Mouse (Mus musculus) liver, postnatal 0 days (tissue): Measurements from ENCODE around the gene Eef1a2. TPM values are rescaled to one million over a fixed set of nuclear protein-coding genes. Genes with fewer than 3 reads are reported as not detected.

ENCODE experiments used
- ATAC-seq: fragments of 200-750 bp; cut with Nextera tagmentation; 2 replicates; pipeline ENCODE4 v1.8.0; 2017; ENCODE audit warnings: mild to moderate bottlenecking, moderate library complexity
- DNase-seq: peaks from one replicate; pipeline ENCODE4 v3.0.0-alpha.2; 2016
- H3K27ac ChIP-seq: fragments of 300-500 bp; sonication (generic); 2 replicates; pipeline ENCODE4 v1.5.1; 2014; ENCODE audit warnings: antibody characterized with exemption, moderate library complexity, mild to moderate bottlenecking, low read depth
- H3K27me3 ChIP-seq: fragments of 300-500 bp; sonication (generic); 2 replicates; pipeline ENCODE4 v1.6.1; 2014; ENCODE audit warnings: low read length, control low read depth, mixed read lengths; ENCODE audit not compliant: insufficient read depth
- H3K36me3 ChIP-seq: fragments of 300-500 bp; sonication (generic); replicated peaks from 2 replicates; pipeline ENCODE4 v1.6.1; 2014; ENCODE audit warnings: mild to moderate bottlenecking, control low read depth, low read length, moderate library complexity, mixed read lengths; ENCODE audit not compliant: insufficient read depth
- H3K4me1 ChIP-seq: fragments of 300-500 bp; sonication (generic); 2 replicates; pipeline ENCODE4 v1.6.1; 2014; ENCODE audit warnings: antibody characterized with exemption, mild to moderate bottlenecking, control low read depth; ENCODE audit not compliant: insufficient read depth
- H3K4me2 ChIP-seq: fragments of 300-500 bp; sonication (generic); 2 replicates; pipeline ENCODE4 v1.6.1; 2014; ENCODE audit warnings: low read depth, mild to moderate bottlenecking, low read length, moderate library complexity, mixed read lengths
- H3K4me3 ChIP-seq: fragments of 300-500 bp; sonication (generic); 2 replicates; pipeline ENCODE4 v1.5.1; 2014; ENCODE audit warnings: low read depth, low read length
- H3K9ac ChIP-seq: fragments of 300-500 bp; sonication (generic); replicated peaks from 2 replicates; pipeline ENCODE4 v1.6.1; 2014; ENCODE audit warnings: mild to moderate bottlenecking, moderate library complexity
- H3K9me3 ChIP-seq: fragments of 300-500 bp; sonication (generic); 2 replicates; pipeline ENCODE4 v1.6.1; 2016; ENCODE audit warnings: mild to moderate bottlenecking, control low read depth, low read length, mixed read lengths
- CTCF ChIP-seq: sonication (generic); IDR thresholded peaks from 2 replicates; pipeline ENCODE4 v1.5.1; 2016; ENCODE audit warnings: antibody characterized with exemption, low read depth
- EP300 ChIP-seq: IDR thresholded peaks from 2 replicates; pipeline ENCODE4 v1.6.1; 2016; ENCODE audit warnings: antibody characterized with exemption, low read depth, mild to moderate bottlenecking
- WGBS: fragments of 180-500 bp; shearing (Covaris S2); extraction: QIAGEN DNeasy Blood & Tissue Kit; methylation state at CpG from one replicate; pipeline ENCODE4 v1.1.7; 2014; ENCODE audit not compliant: insufficient replicate concordance; 5-methylcytosine and 5-hydroxymethylcytosine counted together
- polyA plus RNA-seq: library from polyadenylated mRNA; unstranded; fragments of >200 nt; fragmentation: Nextera tagmentation; extraction: Ambion mirVana; gene quantifications from 2 replicates; pipeline ENCODE4 v1.2.1, GENCODE M21; 2015

The Eef1a2 gene
- 0.05 TPM in 1 of 2 replicates, not detected in the other for polyA plus RNA-seq

DNA sequence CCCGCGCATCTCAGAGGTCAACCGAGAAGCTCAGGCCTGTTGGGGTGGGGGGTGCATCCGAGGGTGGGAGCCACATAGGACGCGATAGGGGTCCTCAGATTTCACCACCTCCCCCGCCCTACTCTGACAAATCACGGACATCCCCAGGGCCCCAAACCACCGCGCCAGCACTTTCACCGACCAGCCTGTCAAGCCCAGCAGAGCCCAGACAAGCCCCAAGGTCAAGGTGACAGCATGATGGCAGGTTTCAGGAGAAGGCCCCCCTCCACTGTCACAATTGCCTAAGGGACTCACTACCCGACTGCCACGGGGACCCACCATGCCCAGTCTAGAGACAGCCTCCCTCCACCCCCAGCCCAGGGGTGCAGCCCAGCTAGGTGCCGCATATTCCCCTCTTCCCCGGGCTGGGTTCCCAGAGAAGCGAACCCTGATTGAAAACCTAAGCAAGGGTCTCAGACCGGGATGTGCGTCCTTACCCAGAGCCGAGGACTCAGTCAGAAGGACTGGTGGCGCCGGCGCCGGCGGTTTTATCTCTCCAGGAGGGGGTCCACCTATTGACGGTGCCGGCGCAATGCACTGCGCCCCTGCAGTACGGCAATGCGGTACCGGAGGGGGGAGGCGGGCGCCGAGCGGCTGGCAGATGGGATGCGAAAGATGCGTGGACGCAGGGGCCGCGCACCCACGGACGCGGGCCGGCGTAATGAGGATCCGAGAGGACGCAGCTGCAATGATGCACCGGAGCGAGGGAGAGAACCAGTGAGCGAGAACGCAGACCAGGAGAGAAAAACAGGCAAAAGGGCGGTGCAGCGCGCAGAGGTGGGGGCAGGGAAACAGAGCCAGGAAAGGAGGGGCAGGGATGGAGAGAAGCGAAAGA, at the start of gene Eef1a2:
TSS of gene Eef1a2 (minus strand) at position 767 of the 874 bp plus-strand sequence.
- H3K27me3 ChIP-seq, result peaks cover 28% of the 10 kb centered on the region
- no peaks in the 10 kb centered on the region for H3K4me1 ChIP-seq
- WGBS, result 7% methylated on average over 54 of the region's 55 CpGs
- H3K4me2 ChIP-seq, result no peak within 1 kb of the TSS
- no peak within 1 kb of the TSS for H3K9ac ChIP-seq
- ATAC-seq (no peak), DNase-seq (no peak)
- no peak for TF ChIP-seq CTCF
- TF ChIP-seq EP300, result no peak
- no peak within 1 kb of the TSS for H3K4me3 ChIP-seq
- no peak within 1 kb of the TSS for H3K27ac ChIP-seq
- no peaks in the 10 kb centered on the region for H3K9me3 ChIP-seq
- no peaks in the 10 kb centered on the region for H3K36me3 ChIP-seq

DNA sequence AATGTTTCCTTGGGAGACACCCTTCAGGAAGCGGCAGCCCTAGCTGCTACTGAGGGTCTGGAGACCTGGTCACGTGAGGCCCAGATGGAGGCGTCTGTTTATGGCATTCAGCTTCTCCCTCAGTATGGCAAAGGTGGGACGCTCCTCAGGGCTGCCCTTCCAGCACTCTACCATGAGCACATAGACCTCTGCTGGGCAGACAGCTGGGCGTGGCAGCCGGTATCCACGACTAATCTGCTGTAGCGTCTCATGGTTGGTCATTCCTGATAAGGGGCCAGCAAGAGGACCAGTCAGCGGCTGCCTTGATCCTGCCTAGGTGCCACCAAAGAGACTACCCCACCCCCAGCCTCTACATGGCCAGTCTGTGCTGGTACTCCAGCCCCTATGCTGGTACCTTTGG, 49.3 kb upstream of the Eef1a2 start:
- Histone ChIP-seq H3K27me3 (peaks cover 5% of the 10 kb centered on the region; the same call in 1 of the 2 replicates), H3K4me1 (peaks cover 16% of the 10 kb centered on the region), H3K27ac (no peak overlapping the region; the same call in 1 of the 2 replicates), H3K4me3 (no peak overlapping the region), H3K9me3 (no peaks in the 10 kb centered on the region), H3K36me3 (no peaks in the 10 kb centered on the region), H3K9ac (no peak overlapping the region; the same call in 1 of the 2 replicates), H3K4me2 (peak overlapping the region; percentile 65)
- 57% methylated on average over 9 of the region's 9 CpGs for WGBS
- TF ChIP-seq EP300, result no peak
- DNase-seq (peak; percentile 47), ATAC-seq (peak; percentile 81)

DNA sequence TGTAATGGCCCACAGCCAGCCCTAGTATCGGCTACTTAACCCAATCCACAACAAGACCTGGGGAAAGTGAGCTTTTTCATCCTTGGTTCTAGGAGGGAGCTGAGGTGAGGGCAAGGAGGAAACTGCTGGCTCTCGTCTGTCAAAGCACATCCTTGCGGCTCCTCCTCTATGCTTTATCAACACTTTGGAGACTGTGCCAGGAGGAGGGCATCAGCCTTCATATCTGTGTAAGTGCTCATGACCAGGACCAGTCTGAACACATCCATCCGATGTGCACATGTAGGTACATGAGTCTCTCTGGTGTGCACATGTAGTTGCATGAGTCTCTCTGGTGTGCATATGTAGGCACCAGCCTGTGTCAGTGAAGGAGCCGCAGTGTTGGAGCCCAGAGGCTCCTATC, 48.9 kb upstream of the Eef1a2 start:
- H3K9ac ChIP-seq, result no peak overlapping the region
- no peak overlapping the region for H3K4me3 ChIP-seq
- DNase-seq, result no peak
- H3K9me3 ChIP-seq, result no peaks in the 10 kb centered on the region
- no peak for TF ChIP-seq CTCF
- no peak for TF ChIP-seq EP300
- peak overlapping the region; percentile 65 for H3K4me2 ChIP-seq
- no peak overlapping the region; the same call in 1 of the 2 replicates for H3K27ac ChIP-seq
- WGBS, result 66% methylated on average over 5 of the region's 5 CpGs
- H3K27me3 ChIP-seq, result peaks cover 2% of the 10 kb centered on the region; the same call in 1 of the 2 replicates
- peak; percentile 42 for ATAC-seq
- peaks cover 16% of the 10 kb centered on the region for H3K4me1 ChIP-seq
- H3K36me3 ChIP-seq, result no peaks in the 10 kb centered on the region

DNA sequence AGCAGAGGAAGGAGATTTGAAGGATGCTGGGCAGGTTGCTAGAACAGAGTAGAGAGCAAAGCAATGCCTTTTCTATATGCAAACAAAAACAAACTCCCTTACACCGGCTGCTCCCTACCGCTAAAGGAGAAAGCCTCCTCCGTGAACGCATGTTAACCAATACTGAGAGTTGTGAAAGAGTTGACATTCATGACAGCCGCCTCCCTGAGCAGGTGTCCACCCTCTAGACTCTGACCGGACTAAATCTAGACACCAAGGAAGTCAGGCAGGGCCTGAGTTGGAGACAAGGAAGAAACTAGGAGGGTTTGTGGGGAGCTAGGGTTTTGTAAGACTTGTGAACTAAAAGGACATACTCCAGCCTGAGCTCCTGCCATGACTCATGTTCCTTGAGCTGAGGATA, 46.1 kb upstream of the Eef1a2 start:
- Histone ChIP-seq H3K9me3 (no peaks in the 10 kb centered on the region), H3K27me3 (no peaks in the 10 kb centered on the region), H3K27ac (no peak overlapping the region), H3K4me1 (peaks cover 16% of the 10 kb centered on the region), H3K36me3 (no peaks in the 10 kb centered on the region), H3K4me2 (no peak overlapping the region), H3K4me3 (no peak overlapping the region), H3K9ac (no peak overlapping the region)
- TF ChIP-seq CTCF, result no peak
- no peak for TF ChIP-seq EP300
- peak; percentile 44; the same call in 1 of the 2 replicates for ATAC-seq
- 54% methylated on average over 6 of the region's 6 CpGs for WGBS
- DNase-seq, result no peak

DNA sequence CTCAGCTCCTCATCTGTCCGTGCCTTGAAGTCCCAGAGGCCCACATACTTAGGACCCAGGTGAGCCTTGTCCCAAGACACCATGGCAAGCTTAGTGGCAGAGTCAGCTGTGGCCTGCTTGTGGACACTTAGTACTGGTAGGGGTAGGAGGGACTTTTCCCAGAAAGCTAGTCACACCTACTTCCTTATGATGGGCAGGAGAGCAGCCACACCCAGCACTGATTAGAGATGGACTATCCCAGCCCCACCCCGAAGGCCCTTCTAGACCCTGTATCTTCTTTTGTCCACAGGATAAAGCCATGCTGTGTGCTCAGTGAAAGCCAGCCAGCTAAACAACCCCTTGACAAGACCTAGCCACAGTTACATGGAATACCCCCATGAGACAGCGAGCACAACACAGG, 45.6 kb upstream of the Eef1a2 start, which contains the start of gene Ptk6:
TSS of gene Ptk6 (minus strand) at position 368 of the 400 bp plus-strand sequence.
- WGBS, result 81% methylated on average over 3 of the region's 3 CpGs
- TF ChIP-seq EP300 (no peak), CTCF (no peak)
- Histone ChIP-seq H3K36me3 (no peaks in the 10 kb centered on the region), H3K4me1 (peaks cover 16% of the 10 kb centered on the region), H3K27ac (no peak within 1 kb of the TSS), H3K9me3 (no peaks in the 10 kb centered on the region), H3K27me3 (no peaks in the 10 kb centered on the region), H3K4me3 (no peak within 1 kb of the TSS), H3K9ac (no peak within 1 kb of the TSS), H3K4me2 (no peak within 1 kb of the TSS)
- DNase-seq (no peak), ATAC-seq (no peak)

DNA sequence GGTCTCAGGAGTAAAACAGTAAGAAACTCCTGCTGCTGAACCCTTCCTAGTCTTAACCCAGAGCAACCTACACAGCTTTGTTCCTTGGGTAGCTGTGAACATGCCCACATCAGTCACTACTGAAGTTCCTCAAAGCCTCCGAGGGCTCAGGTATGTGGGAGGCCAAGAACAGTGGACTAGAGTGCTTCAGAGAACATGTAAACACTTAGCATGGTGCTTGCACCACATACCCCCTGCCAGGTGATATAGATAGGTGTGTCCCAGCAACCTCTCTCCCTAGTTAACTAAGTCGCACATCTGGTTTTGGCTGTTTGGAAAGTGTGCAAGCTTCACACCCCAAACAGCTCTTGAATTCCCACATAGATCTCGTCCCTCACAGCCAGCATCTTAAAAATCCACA, 44.8 kb upstream of the Eef1a2 start:
- no peak for DNase-seq
- Histone ChIP-seq H3K27ac (no peak overlapping the region), H3K36me3 (no peaks in the 10 kb centered on the region), H3K4me1 (peaks cover 16% of the 10 kb centered on the region), H3K4me3 (no peak overlapping the region), H3K27me3 (no peaks in the 10 kb centered on the region), H3K9me3 (no peaks in the 10 kb centered on the region), H3K9ac (no peak overlapping the region), H3K4me2 (no peak overlapping the region)
- TF ChIP-seq EP300 (no peak), CTCF (no peak)
- no peak for ATAC-seq
- 66% methylated on average over 3 of the region's 3 CpGs for WGBS
